Mouse (Mus musculus) bone marrow, adult 2 months (tissue): ENCODE measurements around the gene Son.

Source experiments
- CTCF ChIP-seq: fragments of 200-500 bp; IDR thresholded peaks from 2 replicates; pipeline ENCODE4 v1.5.1; 2011; ENCODE audit warnings: low read length, control low read depth; ENCODE audit not compliant: control insufficient read depth, insufficient read depth
- POLR2A ChIP-seq: fragments of 200-500 bp; IDR thresholded peaks from 2 replicates; pipeline ENCODE4 v1.6.1; 2011; ENCODE audit warnings: low read depth, mild to moderate bottlenecking, control low read depth, low read length, borderline replicate concordance; ENCODE audit not compliant: control insufficient read depth

GRCm38 (mm10) chr16:91688023-91688618 lies 40.8 kb downstream of the Son start:
- TF ChIP-seq POLR2A (no peak), CTCF (no peak)
